Mouse (Mus musculus) thymus, adult 2 months (tissue): ENCODE measurements at regions not wholly inside any gene's neighbourhood (a gene's known extent, or its start where the extent isn't known, plus 50 kb on each side); places are given as distances from the start of the nearest gene placed in this dataset.

Experiments used
- DNase-seq: peaks from one replicate; pipeline ENCODE4 v3.0.0; 2021
- H3K27ac ChIP-seq: fragments of 200-500 bp; 2 replicates; pipeline ENCODE4 v1.5.1; 2012; ENCODE audit warnings: low read length, control low read depth; ENCODE audit not compliant: control insufficient read depth, insufficient read depth
- H3K27me3 ChIP-seq: fragments of 200-500 bp; 2 replicates; pipeline ENCODE4 v1.6.1; 2012; ENCODE audit warnings: mild to moderate bottlenecking, low read length, moderate library complexity, mixed read lengths; ENCODE audit not compliant: control insufficient read depth, insufficient read depth
- H3K36me3 ChIP-seq: fragments of 200-500 bp; 2 replicates; pipeline ENCODE4 v1.6.1; 2012; ENCODE audit warnings: mild to moderate bottlenecking, low read length, moderate library complexity; ENCODE audit not compliant: control insufficient read depth, insufficient read depth
- H3K4me1 ChIP-seq: fragments of 200-500 bp; replicated peaks from 2 replicates; pipeline ENCODE4 v1.6.1; 2012; ENCODE audit warnings: low read length; ENCODE audit not compliant: control insufficient read depth, insufficient read depth
- H3K4me3 ChIP-seq: fragments of 200-500 bp; 2 replicates; pipeline ENCODE4 v1.5.1; 2012; ENCODE audit warnings: mild to moderate bottlenecking, low read length, control low read depth, moderate library complexity; ENCODE audit not compliant: control insufficient read depth, insufficient read depth
- CTCF ChIP-seq: fragments of 200-500 bp; IDR thresholded peaks from 2 replicates; pipeline ENCODE4 v1.5.1; 2012; ENCODE audit warnings: mild to moderate bottlenecking, control low read depth, low read length, moderate library complexity, borderline replicate concordance; ENCODE audit not compliant: control insufficient read depth, poor library complexity, insufficient read depth; ENCODE audit errors: extremely low read depth
- POLR2A ChIP-seq: fragments of 200-500 bp; IDR thresholded peaks from 2 replicates; pipeline ENCODE4 v1.6.1; 2012; ENCODE audit warnings: mild to moderate bottlenecking, low read length, control low read depth, moderate library complexity; ENCODE audit not compliant: control insufficient read depth, poor library complexity, insufficient read depth; ENCODE audit errors: extremely low read depth
- WGBS: fragments of 180-500 bp; shearing (Covaris S2); methylation state at CpG from one replicate; pipeline ENCODE4 v1.1.7; 2018; 5-methylcytosine and 5-hydroxymethylcytosine counted together

DNA sequence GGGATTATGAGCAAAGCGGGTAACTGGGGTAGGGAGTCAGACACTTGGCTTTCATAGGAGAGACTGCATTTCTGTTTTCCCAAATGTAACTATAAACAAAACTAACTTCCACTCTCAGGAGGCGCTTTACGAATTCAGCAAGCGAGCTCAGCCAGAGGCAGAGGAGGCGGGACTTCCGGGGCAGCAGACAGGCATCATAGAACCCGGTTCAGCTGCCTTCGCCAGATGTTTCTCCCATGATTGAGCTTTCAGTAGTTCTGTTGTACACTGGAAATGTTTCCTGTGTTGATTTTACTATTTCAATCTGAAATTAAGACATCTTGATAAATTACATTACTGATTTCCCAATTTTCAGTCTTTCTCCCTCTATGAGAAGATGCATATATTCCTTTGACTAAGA is 92.9 kb downstream of the Zfp365 start:
- DNase-seq: no peak
- Histone ChIP-seq H3K27ac (no peak overlapping the region), H3K4me1 (no peaks in the 10 kb centered on the region), H3K36me3 (no peaks in the 10 kb centered on the region), H3K4me3 (no peak overlapping the region), H3K27me3 (no peaks in the 10 kb centered on the region)
- TF ChIP-seq CTCF: no peak
- TF ChIP-seq POLR2A: no peak
- 90% methylated on average over 8 of the region's 8 CpGs for WGBS

DNA sequence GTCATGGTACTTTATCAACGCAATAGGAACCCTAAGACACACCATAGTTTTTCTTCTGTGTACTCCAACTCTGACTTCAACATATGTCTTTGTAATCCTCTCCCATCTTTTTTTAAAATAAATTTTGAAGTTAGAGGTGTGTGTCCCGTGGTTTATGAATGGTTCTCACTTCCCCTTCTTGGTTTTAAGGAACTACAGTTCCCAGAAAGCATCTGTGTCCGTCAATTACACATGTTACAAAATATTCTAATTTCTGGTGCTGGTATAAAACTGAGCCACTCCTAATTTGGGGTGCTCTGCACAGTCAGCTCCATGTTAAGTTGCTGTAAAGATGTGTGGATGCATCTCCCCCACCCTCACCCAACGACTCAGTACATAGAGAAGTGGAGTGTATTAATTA is 98.6 kb downstream of the Zfp365 start:
- no peak overlapping the region for H3K4me3 ChIP-seq
- no peaks in the 10 kb centered on the region for H3K27me3 ChIP-seq
- no peaks in the 10 kb centered on the region for H3K4me1 ChIP-seq
- no peak for DNase-seq
- no peaks in the 10 kb centered on the region for H3K36me3 ChIP-seq
- WGBS: 59% methylated on average over 4 of the region's 4 CpGs
- no peak overlapping the region for H3K27ac ChIP-seq
- no peak for TF ChIP-seq POLR2A
- TF ChIP-seq CTCF: no peak

DNA sequence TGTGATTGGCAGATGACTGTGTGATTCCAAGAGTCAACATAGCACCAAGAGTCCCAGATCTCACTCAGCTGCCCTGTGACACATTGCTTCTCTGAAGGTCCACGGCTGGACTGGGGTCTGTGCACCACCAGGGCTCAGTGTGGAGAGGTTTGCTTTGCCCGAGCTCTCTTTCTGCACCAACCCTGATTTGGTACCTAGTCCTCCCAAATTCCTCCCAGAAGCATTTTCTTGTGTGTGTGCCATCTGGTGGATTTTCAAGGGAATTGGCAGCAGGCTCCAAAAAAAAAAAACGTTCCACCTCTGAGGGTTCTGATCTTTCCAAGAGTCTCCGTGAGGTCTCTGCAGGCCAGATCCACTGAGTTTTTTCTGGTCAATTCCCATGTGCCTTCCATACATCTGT is 107.3 kb downstream of the Zfp365 start:
- Histone ChIP-seq H3K27me3 (no peaks in the 10 kb centered on the region), H3K36me3 (no peaks in the 10 kb centered on the region), H3K4me1 (no peaks in the 10 kb centered on the region; the same call in 1 of the 2 replicates), H3K4me3 (no peak overlapping the region), H3K27ac (no peak overlapping the region)
- TF ChIP-seq POLR2A (no peak), CTCF (no peak)
- DNase-seq: no peak
- 38% methylated on average over 4 of the region's 4 CpGs for WGBS

DNA sequence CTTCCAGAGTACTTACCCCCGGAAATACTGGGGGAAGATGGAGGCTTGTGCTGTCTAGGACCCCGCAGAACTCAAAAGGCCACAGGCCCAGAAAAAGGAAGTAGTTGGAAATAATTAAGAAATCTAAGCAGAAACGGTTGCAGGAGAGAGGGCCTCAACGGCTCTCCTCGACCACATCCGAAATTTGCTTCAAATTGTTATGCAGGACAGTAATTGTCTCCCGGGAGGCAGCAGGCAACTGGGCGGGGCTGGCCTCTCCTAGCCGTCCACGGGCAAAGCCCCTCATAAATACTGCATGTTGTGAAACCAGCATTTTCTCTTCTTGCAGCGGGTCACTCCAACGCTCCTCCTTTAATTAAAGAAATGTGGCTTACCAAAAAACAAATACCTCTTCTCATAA is 107.8 kb downstream of the Zfp365 start:
- DNase-seq: no peak
- Histone ChIP-seq H3K4me3 (no peak overlapping the region), H3K36me3 (no peaks in the 10 kb centered on the region), H3K4me1 (no peaks in the 10 kb centered on the region; the same call in 1 of the 2 replicates), H3K27me3 (no peaks in the 10 kb centered on the region), H3K27ac (no peak overlapping the region)
- WGBS: 13% methylated on average over 12 of the region's 12 CpGs
- TF ChIP-seq CTCF: no peak
- TF ChIP-seq POLR2A: no peak

DNA sequence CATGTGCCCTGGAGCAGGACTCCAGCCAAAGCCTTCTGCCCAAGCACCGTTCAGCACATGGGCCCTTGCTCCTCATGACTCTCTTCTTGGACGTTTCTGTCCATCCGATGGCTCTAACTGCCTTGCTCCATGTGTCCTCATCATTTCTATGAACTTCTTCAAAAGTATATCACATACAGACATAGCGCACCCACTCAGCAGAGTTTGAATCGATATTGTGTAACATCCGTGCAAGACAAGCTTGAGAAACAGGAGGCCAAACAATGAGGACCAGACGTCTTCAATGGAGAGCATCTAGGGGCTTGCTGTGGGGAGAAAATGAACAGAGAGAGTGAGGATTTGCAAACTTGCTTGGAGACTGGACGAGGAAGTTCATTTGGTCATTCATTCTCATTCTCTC is 110.3 kb downstream of the Zfp365 start:
- no peak for DNase-seq
- 97% methylated on average over 8 of the region's 8 CpGs for WGBS
- Histone ChIP-seq H3K4me1 (no peaks in the 10 kb centered on the region; the same call in 1 of the 2 replicates), H3K27ac (no peak overlapping the region), H3K36me3 (no peaks in the 10 kb centered on the region), H3K4me3 (no peak overlapping the region), H3K27me3 (no peaks in the 10 kb centered on the region)
- TF ChIP-seq POLR2A (no peak), CTCF (no peak)

GRCm38 (mm10) chr10:67801619-67802018 is 110.8 kb downstream of the Zfp365 start:
- H3K27me3 ChIP-seq: no peaks in the 10 kb centered on the region
- TF ChIP-seq CTCF (no peak), POLR2A (no peak)
- no peak for DNase-seq
- H3K4me3 ChIP-seq: no peak overlapping the region
- WGBS: 100% methylated on average over 1 of the region's 1 CpGs
- H3K36me3 ChIP-seq: no peaks in the 10 kb centered on the region
- H3K4me1 ChIP-seq: no peaks in the 10 kb centered on the region; the same call in 1 of the 2 replicates
- no peak overlapping the region for H3K27ac ChIP-seq

DNA sequence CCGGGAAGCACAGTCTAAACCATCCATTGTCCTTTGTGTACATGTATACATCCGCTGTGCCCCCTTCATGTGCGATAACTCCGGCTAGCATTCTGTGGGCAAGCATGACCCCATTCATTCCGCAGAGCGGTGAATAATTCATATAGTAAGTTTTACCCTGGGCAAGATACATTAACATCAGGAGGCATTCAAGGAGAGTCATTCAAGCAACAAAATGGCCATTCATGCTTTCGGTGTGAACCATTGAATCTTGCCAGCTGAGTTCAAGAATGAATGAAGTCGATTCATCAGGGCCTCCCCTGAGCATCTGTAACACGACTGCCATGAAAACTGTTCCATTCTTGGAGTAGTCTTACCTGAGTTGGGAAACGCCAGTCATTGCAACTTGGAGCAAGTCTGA is 113.5 kb downstream of the Zfp365 start:
- H3K4me3 ChIP-seq: no peak overlapping the region
- WGBS: 96% methylated on average over 10 of the region's 10 CpGs
- H3K36me3 ChIP-seq: no peaks in the 10 kb centered on the region
- no peak overlapping the region for H3K27ac ChIP-seq
- no peak for DNase-seq
- no peaks in the 10 kb centered on the region for H3K27me3 ChIP-seq
- TF ChIP-seq POLR2A: no peak
- no peak for TF ChIP-seq CTCF
- no peaks in the 10 kb centered on the region for H3K4me1 ChIP-seq
